Mouse (Mus musculus) inflammation-experienced regulatory T-cells, adult 16 weeks (primary cell): Measurements from ENCODE around the gene Bmp8a. TPM values are rescaled to one million over a fixed set of nuclear protein-coding genes. Genes with fewer than 3 reads are reported as not detected.

Experiments used
- polyA plus RNA-seq: library from polyadenylated mRNA; unstranded; fragments of 100-300 nt; shearing (Covaris generic); gene quantifications from one replicate; pipeline ENCODE4 v1.2.1, GENCODE M21; 2017

Bmp8a gene
- polyA plus RNA-seq = not detected

DNA sequence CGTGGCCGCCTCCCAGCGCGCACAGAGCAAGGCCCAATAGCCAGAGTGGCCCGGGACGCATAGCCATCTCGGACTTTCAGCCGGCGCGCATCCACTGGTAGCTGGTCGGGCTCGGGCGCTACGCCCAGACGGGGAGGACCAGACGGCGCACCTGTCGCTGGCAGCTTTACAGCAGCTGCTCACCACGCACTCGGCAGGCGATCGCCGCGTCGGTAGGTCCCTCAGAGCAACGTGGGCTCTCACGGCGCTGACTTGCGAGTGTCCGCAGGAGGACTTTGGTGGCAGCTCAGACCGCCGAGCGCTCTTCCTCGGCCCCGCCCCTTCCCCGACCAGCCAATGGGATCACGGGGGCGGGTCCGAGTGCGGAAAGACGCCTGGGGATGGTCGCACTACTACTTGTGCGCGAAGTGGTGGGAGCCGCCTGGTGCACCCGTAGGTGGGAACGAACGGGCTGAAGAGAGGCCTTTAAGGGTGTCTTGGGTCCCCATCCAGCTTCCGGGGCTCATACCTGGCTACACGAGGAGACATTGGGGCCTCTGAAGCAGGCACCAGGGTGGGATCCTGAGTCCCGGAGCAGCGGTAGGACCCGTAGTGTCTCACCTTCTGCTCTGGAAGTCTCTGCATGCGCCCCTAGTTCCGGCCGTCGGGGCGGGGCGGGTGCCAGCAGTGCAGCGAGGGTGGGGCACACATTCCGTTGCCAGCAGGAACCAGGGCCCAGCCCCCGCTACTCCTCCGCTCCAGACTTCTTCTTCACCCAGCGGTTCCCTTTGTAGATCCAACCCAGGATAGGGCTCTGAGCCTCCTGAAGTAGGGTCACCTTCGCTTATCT is at the start of gene Bmp8a:
Gene Bmp8a, minus strand, starts transcription at position 611 of the 829 bp plus-strand sequence.

GRCm38 (mm10) chr4:123323534-123323933 is 19.5 kb downstream of the Bmp8a start, which contains the start of gene Oxct2a:
Gene Oxct2a, minus strand, starts transcription at chr4:123323634.

Other genes with a start within 250 kb of the Bmp8a start
- gene Bmp8b, start 238.1 kb downstream of the Bmp8a start, polyA plus RNA-seq = 0.21 TPM
- gene Oxct2b, start 227.0 kb downstream of the Bmp8a start, polyA plus RNA-seq = not detected
- 101 TPM for gene Ppie, start 203.3 kb downstream of the Bmp8a start, polyA plus RNA-seq
- not detected for gene Hpcal4, start 160.0 kb downstream of the Bmp8a start, polyA plus RNA-seq
- not detected for gene Nt5c1a, start 141.7 kb downstream of the Bmp8a start, polyA plus RNA-seq
- gene Heyl, start 109.7 kb downstream of the Bmp8a start, polyA plus RNA-seq = 0.09 TPM
- 6.6 TPM for gene Pabpc4, start 80.9 kb downstream of the Bmp8a start, polyA plus RNA-seq
- not detected for gene Oxct2a, start 19.6 kb downstream of the Bmp8a start, polyA plus RNA-seq